Mouse (Mus musculus): ENCODE data around the gene Syngr3. TPM values are rescaled to one million over a fixed set of nuclear protein-coding genes. Genes with fewer than 3 reads are reported as not detected.

The Syngr3 gene
- total RNA-seq, 2 experiments from 2014 or later, result 177 to 188 TPM

DNA sequence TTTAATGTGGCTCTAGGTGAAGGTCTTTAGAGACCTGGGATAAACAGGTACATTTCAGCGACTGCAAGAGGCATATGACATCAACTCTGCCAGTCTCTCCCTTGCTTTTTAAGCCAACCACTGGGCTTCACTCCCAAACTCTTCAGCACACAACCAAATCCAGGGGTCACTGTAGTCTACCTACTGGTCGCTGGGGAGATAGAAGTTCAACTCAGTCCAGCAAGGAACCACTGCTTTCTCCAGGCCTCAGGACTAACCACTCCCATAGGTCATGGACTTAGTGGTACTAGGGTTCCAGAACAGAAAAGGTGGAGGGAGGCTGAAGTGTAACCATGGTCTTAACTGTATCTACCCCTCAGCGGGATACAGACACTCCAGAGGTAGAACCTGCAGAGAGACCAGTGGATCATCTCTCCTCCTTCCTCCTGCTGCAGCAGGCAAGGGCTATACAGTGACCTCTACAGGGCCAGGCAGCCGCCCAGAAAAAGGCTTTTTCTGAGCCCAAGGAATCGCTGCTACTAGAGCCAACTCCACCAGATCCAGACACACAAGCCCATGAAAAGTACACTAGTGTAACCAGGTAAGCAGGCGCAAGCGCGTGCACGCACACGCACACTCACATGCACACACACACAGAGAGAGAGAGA lies 40.9 kb downstream of the Syngr3 start:
- Histone ChIP-seq H3K4me3 (peak overlapping the region; percentile 94), H3K27ac (peak overlapping the region; percentile 67; the same call in 1 of the 2 replicates)
- no peak for TF ChIP-seq CTCF (IDR thresholded peaks at IDR 0.05)
- no peak for DNase-seq (ENCODE audit: extremely low spot score in 1 of 2, low spot score in 2 of 2)
- intact Hi-C loops (cut with DNase I), result no loop called here

DNA sequence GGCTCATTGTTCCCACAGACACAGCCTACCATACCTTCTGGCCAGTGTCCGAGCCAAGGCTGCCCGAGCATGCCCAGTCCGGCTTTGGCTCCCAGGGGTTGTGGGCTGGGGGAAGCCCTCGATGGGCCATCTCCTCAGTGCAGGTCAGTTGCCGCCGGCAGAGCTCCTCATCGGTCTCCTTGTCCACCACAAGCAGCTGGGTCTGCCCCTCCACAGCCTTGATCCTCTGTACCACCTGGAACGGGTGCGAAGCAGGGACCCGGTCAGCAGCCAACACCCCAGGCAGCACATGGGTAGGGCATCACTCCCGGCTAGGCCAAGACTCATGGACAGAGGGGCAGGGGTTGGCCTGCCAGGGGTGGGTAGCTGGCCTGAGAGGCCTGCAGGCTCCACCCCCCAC lies 42.3 kb downstream of the Syngr3 start:
- Histone ChIP-seq H3K27ac (peak overlapping the region; percentile 62), H3K4me3 (peak overlapping the region; percentile 30)
- TF ChIP-seq CTCF (IDR thresholded peaks at IDR 0.05), result no peak
- intact Hi-C loops (cut with DNase I), result no loop called here
- no peak for DNase-seq (ENCODE audit: extremely low spot score in 1 of 2, low spot score in 2 of 2)

DNA sequence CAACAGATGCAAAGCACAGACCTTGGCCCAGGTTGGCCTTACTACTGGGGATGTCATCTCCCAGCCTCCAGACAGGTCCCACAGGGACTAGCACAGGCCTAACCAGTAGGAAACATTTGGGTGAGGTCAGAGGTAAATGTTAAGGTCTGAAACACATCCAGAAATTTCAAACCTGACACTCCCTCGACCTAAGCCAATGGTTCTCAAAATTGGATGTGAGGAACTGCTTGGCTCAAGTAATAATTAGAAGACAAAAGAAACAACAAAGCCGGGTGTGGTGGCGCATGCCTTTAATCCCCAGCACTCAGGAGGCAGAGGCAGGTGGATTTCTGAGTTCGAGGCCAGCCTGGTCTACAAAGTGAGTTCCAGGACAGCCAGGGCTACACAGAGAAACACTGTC lies 43.4 kb downstream of the Syngr3 start:
- no peak for DNase-seq (ENCODE audit: extremely low spot score in 1 of 2, low spot score in 2 of 2)
- H3K4me3 ChIP-seq, result no peak overlapping the region
- TF ChIP-seq CTCF (IDR thresholded peaks at IDR 0.05), result no peak
- intact Hi-C loops (cut with DNase I), result no loop called here
- H3K27ac ChIP-seq, result peak overlapping the region; percentile 62; the same call in 1 of the 2 replicates

DNA sequence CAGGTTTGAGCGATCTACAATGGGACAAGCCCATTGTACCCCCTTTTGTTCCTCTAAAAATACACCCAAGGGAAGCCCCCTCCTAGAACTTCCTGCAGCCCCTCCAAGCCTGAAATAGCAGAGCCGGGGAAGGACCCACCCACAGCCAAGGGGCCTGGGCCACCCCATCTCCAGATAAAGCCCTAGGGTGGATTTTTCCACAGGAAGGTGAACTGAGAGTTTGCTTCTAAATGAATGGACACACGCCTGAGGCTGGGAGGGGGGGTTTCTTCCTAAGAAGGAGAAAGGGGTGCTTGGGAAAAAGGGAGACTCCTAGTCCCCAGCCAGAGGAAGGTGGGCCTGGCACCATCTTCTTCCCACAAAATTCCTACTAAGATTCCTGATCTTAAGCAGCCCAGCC lies 43.8 kb downstream of the Syngr3 start:
- H3K27ac ChIP-seq, result peak overlapping the region; percentile 85
- H3K4me3 ChIP-seq, result no peak overlapping the region
- no peak for TF ChIP-seq CTCF (IDR thresholded peaks at IDR 0.05)
- intact Hi-C loops (cut with DNase I), result no loop called here
- DNase-seq (ENCODE audit: extremely low spot score in 1 of 2, low spot score in 2 of 2), result no peak

GRCm38 (mm10) chr17:24644875-24645721 lies 44.7 kb downstream of the Syngr3 start:
- peak overlapping the region; percentile 85 for H3K27ac ChIP-seq
- intact Hi-C loops (cut with DNase I), result no loop called here
- H3K4me3 ChIP-seq, result peak overlapping the region; percentile 28; the same call in 1 of the 2 replicates
- peak in 1 of 2 experiments; percentile 29 for DNase-seq (ENCODE audit: extremely low spot score in 1 of 2, low spot score in 2 of 2)
- TF ChIP-seq CTCF (IDR thresholded peaks at IDR 0.05), result no peak

DNA sequence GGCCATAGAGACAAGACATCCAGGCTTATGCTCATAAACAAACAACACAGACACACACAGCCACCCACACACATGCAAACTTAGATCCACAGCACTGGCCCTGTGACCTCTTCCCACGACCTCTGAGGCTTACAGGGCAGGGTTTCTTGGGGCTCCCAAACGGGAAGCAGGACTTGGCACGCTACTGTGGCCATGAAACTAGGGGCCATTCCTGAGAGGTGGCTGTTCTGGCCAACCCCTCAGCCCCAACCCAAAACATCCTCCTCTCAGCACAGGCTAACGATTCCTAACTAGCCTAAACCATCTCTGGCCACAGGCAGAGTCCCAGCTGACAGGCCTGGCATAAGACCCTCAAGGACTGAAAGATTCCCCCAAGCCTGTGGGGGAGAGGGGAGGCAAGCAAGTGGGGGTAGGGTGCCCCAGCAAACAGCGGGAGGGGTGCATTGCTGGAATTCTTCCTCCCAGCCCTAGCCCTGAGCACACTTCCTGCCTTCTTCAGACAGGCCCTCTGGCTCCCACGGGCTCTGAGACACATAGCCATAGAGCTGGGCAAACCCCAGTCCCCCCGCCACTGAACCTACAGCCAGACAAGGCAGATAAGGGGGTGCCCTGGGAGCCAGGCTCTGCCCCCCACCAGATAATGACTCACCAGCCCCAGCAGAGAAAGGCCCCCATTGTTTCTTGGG lies 45.6 kb downstream of the Syngr3 start:
- no peak for DNase-seq (ENCODE audit: extremely low spot score in 1 of 2, low spot score in 2 of 2)
- intact Hi-C loops (cut with DNase I), result no loop called here
- TF ChIP-seq CTCF (IDR thresholded peaks at IDR 0.05), result no peak
- peak overlapping the region; percentile 28 for H3K4me3 ChIP-seq
- H3K27ac ChIP-seq, result peak overlapping the region; percentile 85

GRCm38 (mm10) chr17:24642791-24643343 lies 46.9 kb downstream of the Syngr3 start:
- H3K27ac ChIP-seq, result peak overlapping the region; percentile 85; the same call in 1 of the 2 replicates
- DNase-seq (ENCODE audit: extremely low spot score in 1 of 2, low spot score in 2 of 2), result no peak
- intact Hi-C loops (cut with DNase I), result no loop called here
- no peak for TF ChIP-seq CTCF (IDR thresholded peaks at IDR 0.05)
- H3K4me3 ChIP-seq, result peak overlapping the region; percentile 7; the same call in 1 of the 2 replicates

GRCm38 (mm10) chr17:24641944-24642343 lies 47.8 kb downstream of the Syngr3 start:
- no peak for DNase-seq (ENCODE audit: extremely low spot score in 1 of 2, low spot score in 2 of 2)
- intact Hi-C loops (cut with DNase I), result no loop called here
- H3K27ac ChIP-seq, result no peak overlapping the region
- no peak for TF ChIP-seq CTCF (IDR thresholded peaks at IDR 0.05)
- no peak overlapping the region for H3K4me3 ChIP-seq

DNA sequence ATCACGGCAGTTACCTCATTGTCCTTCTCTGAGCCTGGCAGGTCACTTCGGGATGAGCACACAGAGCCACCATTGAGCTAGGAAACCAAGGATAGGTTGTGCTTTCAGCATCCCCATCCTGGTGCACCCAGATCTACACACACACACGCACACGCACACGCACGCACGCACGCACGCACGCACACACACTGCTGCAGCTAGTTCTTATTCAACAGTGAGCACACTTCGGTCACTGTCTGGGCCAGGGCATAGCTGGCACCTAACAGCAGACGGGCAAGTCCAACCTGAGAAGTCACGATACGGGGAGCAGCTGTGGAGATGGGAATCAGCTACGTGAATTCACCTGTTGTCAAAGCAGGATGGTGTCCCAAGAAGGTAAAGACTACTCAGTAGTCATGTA lies 49.2 kb downstream of the Syngr3 start:
- DNase-seq (ENCODE audit: extremely low spot score in 1 of 2, low spot score in 2 of 2), result no peak
- no peak overlapping the region for H3K4me3 ChIP-seq
- intact Hi-C loops (cut with DNase I), result no loop called here
- H3K27ac ChIP-seq, result no peak overlapping the region
- TF ChIP-seq CTCF (IDR thresholded peaks at IDR 0.05), result no peak

DNA sequence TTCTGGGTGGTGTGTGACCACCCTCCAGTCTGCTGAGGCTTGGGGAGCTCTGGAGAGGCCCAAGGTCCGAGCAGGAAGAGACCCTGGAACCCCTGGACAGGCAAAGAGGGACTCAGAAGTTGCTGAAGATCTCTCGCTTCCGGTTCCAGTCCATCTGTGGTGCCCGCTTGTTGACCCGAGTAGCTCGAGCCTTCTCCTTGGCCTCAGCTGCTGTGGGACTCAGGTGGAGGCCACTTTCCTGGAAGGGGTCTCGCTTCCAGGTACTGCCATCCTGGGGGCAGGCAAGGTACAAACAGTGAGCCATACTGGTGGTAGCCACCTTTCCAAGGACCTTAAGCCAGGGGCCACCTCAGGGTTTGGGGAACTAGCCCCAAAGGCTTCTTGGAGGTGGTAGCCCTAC lies 49.6 kb downstream of the Syngr3 start:
- DNase-seq (ENCODE audit: extremely low spot score in 1 of 2, low spot score in 2 of 2), result no peak
- intact Hi-C loops (cut with DNase I), result no loop called here
- TF ChIP-seq CTCF (IDR thresholded peaks at IDR 0.05), result no peak
- Histone ChIP-seq H3K4me3 (no peak overlapping the region), H3K27ac (no peak overlapping the region)

DNA sequence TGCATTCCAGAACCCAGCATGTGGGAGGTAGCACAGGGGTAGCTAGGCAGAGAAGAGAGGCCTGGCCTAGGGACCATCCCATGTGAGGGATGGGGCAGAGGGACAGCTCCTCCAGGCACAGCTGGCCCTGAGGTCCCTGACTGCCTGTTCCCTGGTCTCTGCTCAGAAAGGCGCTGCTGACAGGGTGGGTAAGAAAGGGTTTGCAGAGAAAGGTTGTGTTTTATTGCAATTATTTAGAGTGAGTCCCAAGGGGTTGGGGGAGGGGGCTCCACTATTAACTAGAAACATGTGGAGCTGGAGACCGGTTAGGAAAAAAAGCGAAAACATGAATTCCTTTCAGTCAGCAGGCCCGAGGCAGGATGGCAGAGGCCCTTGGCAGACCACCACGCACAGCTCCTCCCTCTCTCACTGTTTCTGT lies 50.2 kb downstream of the Syngr3 start:
- no peak for TF ChIP-seq CTCF (IDR thresholded peaks at IDR 0.05)
- Histone ChIP-seq H3K27ac (no peak overlapping the region), H3K4me3 (no peak overlapping the region)
- DNase-seq (ENCODE audit: extremely low spot score in 1 of 2, low spot score in 2 of 2), result no peak
- intact Hi-C loops (cut with DNase I), result no loop called here

DNA sequence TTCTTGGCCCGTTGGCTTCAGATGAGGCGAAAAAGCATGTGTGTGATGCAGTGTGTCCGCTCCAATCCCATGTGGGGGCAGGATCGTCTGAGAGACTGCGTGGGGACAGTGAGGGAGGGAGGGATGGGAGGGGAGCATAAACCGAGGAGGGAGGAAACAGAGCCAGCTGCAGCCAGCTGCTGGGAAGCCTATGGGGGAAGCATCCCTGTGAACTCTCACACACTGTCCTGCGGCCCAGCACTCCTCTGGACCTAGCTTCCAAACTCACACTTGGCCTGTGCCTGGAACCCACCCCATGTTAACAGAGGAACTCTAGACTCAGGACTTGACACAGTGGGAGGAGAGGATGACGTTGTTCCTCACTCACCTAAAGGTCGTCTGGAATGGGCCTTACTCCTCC lies 50.9 kb downstream of the Syngr3 start:
- TF ChIP-seq CTCF (IDR thresholded peaks at IDR 0.05), result no peak
- DNase-seq (ENCODE audit: extremely low spot score in 1 of 2, low spot score in 2 of 2), result no peak
- Histone ChIP-seq H3K4me3 (no peak overlapping the region), H3K27ac (no peak overlapping the region)
- intact Hi-C loops (cut with DNase I), result no loop called here
